Mouse (Mus musculus): Measurements from ENCODE around the gene Acsf2. TPM values are rescaled to one million over a fixed set of nuclear protein-coding genes. Genes with fewer than 3 reads are reported as not detected.
A peak's percentile ranks its signal among the peaks of the same experiment; 100 is the strongest.

Gene Acsf2
- polyA plus RNA-seq, 1 experiment from 2014 or later = 3.0 TPM

DNA sequence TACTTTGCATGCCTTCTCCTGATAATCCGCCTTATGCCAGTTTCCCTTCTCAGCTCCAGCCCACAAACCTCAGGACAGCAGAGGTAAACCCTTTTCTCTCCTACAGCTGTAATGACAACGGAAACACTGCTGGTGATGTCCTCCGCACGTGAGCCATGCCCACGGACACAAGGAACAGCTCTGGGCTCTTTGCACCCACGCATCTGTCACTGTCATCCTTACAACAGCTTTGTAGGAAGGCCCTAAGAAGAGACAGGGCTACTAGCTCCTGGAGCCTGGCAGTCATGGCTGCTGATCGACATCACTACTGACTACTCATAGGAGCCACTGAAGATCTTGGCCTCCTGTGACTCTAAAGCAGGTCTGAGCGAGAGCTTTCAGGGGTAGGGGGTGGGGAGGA is 68.5 kb downstream of the Acsf2 start:
- Histone ChIP-seq H3K4me1 (no peaks in the 10 kb centered on the region), H3K27me3 (ENCODE audit: low read depth, poor library complexity, severe bottlenecking) (no peaks in the 10 kb centered on the region), H3K4me3 (no peak overlapping the region), H3K27ac (replicated peaks) (no peak overlapping the region; the same call in 1 of the 2 replicates), H3K9me3 (replicated peaks) (no peaks in the 10 kb centered on the region), H3K36me3 (no peaks in the 10 kb centered on the region)
- no peak for DNase-seq (ENCODE audit: low spot score)
- 82% methylated on average over 8 of the region's 8 CpGs for WGBS

DNA sequence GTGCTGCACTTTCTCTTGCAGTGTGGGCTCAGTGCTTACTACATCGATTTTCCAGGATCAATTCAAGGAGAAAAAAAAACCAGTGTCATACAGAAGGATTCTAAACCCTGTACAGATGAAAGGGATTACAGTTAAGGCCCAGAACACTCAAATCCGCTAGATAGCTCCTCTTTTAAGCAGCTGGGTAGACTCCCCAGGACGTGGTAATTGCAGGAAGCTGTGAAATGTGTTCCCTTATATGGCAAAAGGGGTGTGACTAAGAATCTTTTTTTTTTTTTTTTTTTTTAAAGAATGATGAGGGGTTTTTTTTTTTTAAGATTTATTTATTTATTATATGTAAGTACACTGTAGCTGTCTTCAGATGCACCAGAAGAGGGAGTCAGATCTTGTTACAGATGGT is 72.8 kb downstream of the Acsf2 start:
- Histone ChIP-seq H3K4me1 (peaks cover 13% of the 10 kb centered on the region), H3K27ac (replicated peaks) (no peak overlapping the region), H3K4me3 (no peak overlapping the region), H3K36me3 (no peaks in the 10 kb centered on the region), H3K27me3 (ENCODE audit: low read depth, poor library complexity, severe bottlenecking) (no peaks in the 10 kb centered on the region), H3K9me3 (replicated peaks) (no peaks in the 10 kb centered on the region)
- 59% methylated on average over 3 of the region's 3 CpGs for WGBS
- no peak for DNase-seq (ENCODE audit: low spot score)

DNA sequence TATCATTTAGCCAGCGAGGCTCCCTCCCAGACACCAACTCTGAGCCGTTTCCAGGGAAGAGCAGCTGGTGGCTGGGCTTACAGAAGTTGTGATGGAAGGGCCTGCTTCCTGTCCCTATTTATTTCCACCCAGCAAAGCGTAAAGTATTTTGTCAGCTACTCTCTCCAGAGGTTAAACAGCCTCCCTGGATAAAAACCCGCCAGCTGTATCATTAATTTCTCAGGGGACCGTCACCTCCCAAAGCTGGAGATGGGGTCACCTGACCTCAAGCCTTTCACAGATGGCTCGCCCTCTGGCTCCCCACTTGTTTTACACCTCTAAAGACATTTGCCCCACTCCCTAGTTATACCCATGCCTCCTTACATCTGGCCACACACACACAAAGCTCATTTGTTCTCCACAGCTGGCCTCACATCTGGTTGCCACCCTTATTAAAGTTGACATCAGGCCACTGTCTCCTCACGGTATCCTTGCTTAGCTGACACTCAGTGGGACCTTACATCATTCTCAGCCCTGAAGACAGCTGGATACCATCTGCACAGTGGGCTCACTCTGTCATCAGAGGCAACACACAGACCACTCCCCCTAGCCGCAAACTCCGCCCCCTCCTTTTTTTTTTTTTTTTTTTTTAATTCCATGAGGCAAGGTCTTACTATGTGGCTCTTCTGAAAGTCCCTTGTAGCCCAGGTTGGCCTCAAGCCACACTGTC is 75.3 kb downstream of the Acsf2 start:
- Histone ChIP-seq H3K9me3 (replicated peaks) (no peaks in the 10 kb centered on the region), H3K27ac (replicated peaks) (no peak overlapping the region), H3K4me3 (no peak overlapping the region), H3K36me3 (no peaks in the 10 kb centered on the region), H3K4me1 (peaks cover 21% of the 10 kb centered on the region), H3K27me3 (ENCODE audit: low read depth, poor library complexity, severe bottlenecking) (peaks cover 18% of the 10 kb centered on the region)
- WGBS = 53% methylated on average over 9 of the region's 9 CpGs
- no peak for DNase-seq (ENCODE audit: low spot score)

DNA sequence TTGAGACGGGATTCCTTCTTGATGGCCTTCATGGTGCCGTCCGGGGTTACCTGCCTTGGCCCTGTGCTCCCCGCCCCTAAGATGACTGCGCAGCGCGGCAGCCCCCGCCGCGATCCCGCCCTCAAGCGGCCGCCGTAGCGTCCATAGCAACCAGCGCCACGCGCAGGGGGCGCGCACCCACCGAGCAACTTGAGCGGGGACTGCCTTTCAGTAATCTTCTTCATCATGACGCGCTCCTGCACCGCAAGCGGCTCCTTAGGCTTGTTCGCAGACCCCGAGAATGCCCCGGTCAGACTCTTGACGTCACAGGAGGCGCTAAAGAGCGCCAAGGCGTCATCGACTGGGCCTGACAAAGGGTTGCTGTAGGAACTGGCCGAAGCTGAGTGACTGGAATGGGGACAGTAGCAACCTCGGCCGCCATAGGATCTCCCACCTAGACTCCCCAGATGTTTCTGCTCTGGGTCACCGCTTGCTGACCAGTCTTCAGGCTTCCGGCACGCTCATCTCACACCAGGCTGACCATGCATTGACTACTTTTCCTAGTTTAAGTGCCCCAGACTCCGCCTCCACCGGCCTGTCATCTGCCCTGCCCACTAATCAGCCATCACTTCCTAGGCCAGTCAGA is 80.3 kb downstream of the Acsf2 start, which contains the start of gene Mycbpap:
Gene Mycbpap, minus strand, starts transcription at position 524 of the 625 bp plus-strand sequence.
- Histone ChIP-seq H3K4me1 (peaks cover 47% of the 10 kb centered on the region), H3K9me3 (replicated peaks) (no peaks in the 10 kb centered on the region), H3K27me3 (ENCODE audit: low read depth, poor library complexity, severe bottlenecking) (peaks cover 18% of the 10 kb centered on the region), H3K4me3 (peak within 1 kb of the TSS; percentile 75), H3K27ac (replicated peaks) (peak within 1 kb of the TSS; percentile 83), H3K36me3 (no peaks in the 10 kb centered on the region)
- DNase-seq (ENCODE audit: low spot score) = peak; percentile 81
- under 1% methylated on average over 42 of the region's 42 CpGs for WGBS

DNA sequence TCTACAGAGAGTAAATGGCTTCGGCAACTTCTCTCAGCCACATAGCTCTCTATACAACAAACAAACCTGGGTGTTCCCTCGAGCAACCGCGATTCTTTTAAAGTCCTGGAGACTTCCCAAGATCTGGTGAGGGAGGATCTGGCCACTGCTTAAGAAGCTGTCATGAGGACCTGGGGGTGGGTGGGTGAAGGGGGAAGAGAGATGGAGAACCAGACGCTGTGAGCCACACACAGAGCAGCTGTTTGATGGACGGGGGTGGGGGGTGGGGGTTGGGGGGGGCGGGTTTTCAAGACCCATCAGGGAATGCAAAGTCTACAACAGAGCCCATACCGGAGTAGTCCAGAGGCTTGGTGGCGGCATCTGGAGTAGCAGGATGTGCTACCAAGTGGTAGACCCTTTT is 88.2 kb downstream of the Acsf2 start:
- H3K4me1 ChIP-seq = peaks cover 11% of the 10 kb centered on the region
- WGBS = 77% methylated on average over 9 of the region's 9 CpGs
- no peaks in the 10 kb centered on the region; the same call in 1 of the 2 replicates for H3K9me3 ChIP-seq (replicated peaks)
- no peak for DNase-seq (ENCODE audit: low spot score)
- H3K27ac ChIP-seq (replicated peaks) = no peak overlapping the region
- H3K4me3 ChIP-seq = no peak overlapping the region
- H3K36me3 ChIP-seq = no peaks in the 10 kb centered on the region
- H3K27me3 ChIP-seq (ENCODE audit: low read depth, poor library complexity, severe bottlenecking) = no peaks in the 10 kb centered on the region

DNA sequence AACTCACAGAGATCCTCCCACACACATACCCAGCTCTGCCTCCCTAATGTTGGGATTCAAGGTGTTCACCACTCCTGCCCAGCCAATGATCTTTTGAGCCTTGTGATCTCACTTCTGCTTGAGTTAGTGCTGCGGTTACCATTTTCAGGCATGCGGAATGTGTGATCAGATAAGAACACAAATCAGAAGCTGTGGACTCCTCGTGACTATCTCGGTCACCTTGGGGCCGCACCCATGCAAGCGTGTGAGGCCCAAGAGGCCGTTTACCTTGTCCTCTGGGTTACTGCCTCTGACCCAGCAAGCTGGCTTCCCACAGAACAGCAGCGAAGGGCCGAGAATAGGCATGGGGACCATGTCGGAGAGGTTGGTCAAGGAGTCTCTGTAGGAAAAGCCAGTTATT is 92.7 kb downstream of the Acsf2 start:
- Histone ChIP-seq H3K9me3 (replicated peaks) (no peaks in the 10 kb centered on the region; the same call in 1 of the 2 replicates), H3K27me3 (ENCODE audit: low read depth, poor library complexity, severe bottlenecking) (no peaks in the 10 kb centered on the region), H3K4me1 (no peaks in the 10 kb centered on the region), H3K36me3 (no peaks in the 10 kb centered on the region), H3K4me3 (no peak overlapping the region), H3K27ac (replicated peaks) (no peak overlapping the region)
- DNase-seq (ENCODE audit: low spot score) = no peak
- 92% methylated on average over 10 of the region's 10 CpGs for WGBS

Other genes with a start within 250 kb of the Acsf2 start
- gene Abcc3, start 208.9 kb downstream of the Acsf2 start, polyA plus RNA-seq (2016; fragmentation: Nextera tagmentation; extraction: Ambion mirVana) = 0.37 and 0.42 TPM in 2 replicates
- 8.1 and 9.1 TPM in 2 replicates for gene Cacna1g, start 127.7 kb downstream of the Acsf2 start, polyA plus RNA-seq (2016; fragmentation: Nextera tagmentation; extraction: Ambion mirVana)
- 0.12 TPM in 1 of 2 replicates, not detected in the other for gene Spata20, start 115.7 kb downstream of the Acsf2 start, polyA plus RNA-seq (2016; fragmentation: Nextera tagmentation; extraction: Ambion mirVana)
- 0.57 and 0.80 TPM in 2 replicates for gene Epn3, start 101.9 kb downstream of the Acsf2 start, polyA plus RNA-seq (2016; fragmentation: Nextera tagmentation; extraction: Ambion mirVana)
- 2.7 and 2.9 TPM in 2 replicates for gene Mycbpap, start 80.1 kb downstream of the Acsf2 start, polyA plus RNA-seq (2016; fragmentation: Nextera tagmentation; extraction: Ambion mirVana)
- 4.6 and 5.1 TPM in 2 replicates for gene Rsad1, start 52.6 kb downstream of the Acsf2 start, polyA plus RNA-seq (2016; fragmentation: Nextera tagmentation; extraction: Ambion mirVana)
- 0.12 and 0.39 TPM in 2 replicates for gene Chad, start 36.8 kb downstream of the Acsf2 start, polyA plus RNA-seq (2016; fragmentation: Nextera tagmentation; extraction: Ambion mirVana)
- gene Lrrc59, start 27.9 kb upstream of the Acsf2 start, polyA plus RNA-seq (2016; fragmentation: Nextera tagmentation; extraction: Ambion mirVana) = 265 and 286 TPM in 2 replicates
- gene Mrpl27, start 51.9 kb upstream of the Acsf2 start, polyA plus RNA-seq (2016; fragmentation: Nextera tagmentation; extraction: Ambion mirVana) = 143 and 145 TPM in 2 replicates
- 61.7 and 64.1 TPM in 2 replicates for gene Eme1, start 52.1 kb upstream of the Acsf2 start, polyA plus RNA-seq (2016; fragmentation: Nextera tagmentation; extraction: Ambion mirVana)
- gene Xylt2, start 75.6 kb upstream of the Acsf2 start, polyA plus RNA-seq (2016; fragmentation: Nextera tagmentation; extraction: Ambion mirVana) = 13.8 and 14.4 TPM in 2 replicates
- not detected in 2 replicates for gene Gm11541, start 102.6 kb upstream of the Acsf2 start, polyA plus RNA-seq (2016; fragmentation: Nextera tagmentation; extraction: Ambion mirVana)
- gene Cdc34b, start 139.9 kb upstream of the Acsf2 start, polyA plus RNA-seq (2016; fragmentation: Nextera tagmentation; extraction: Ambion mirVana) = 0.20 and 0.32 TPM in 2 replicates
- gene Tmem92, start 180.8 kb upstream of the Acsf2 start, polyA plus RNA-seq (2016; fragmentation: Nextera tagmentation; extraction: Ambion mirVana) = not detected in 2 replicates